Mouse (Mus musculus) limb, embryonic 13.5 days (tissue): ENCODE measurements around the gene Gata3. TPM values are rescaled to one million over a fixed set of nuclear protein-coding genes. Genes with fewer than 3 reads are reported as not detected.
A peak's percentile ranks its signal among the peaks of the same experiment; 100 is the strongest.

Source experiments
- ATAC-seq: fragments of 200-750 bp; cut with Nextera tagmentation; 2 replicates; pipeline ENCODE4 v1.8.0; 2017; ENCODE audit warnings: low read depth, moderate number of reproducible peaks, moderate TSS enrichment; ENCODE audit not compliant: low FRiP score
- H3K27ac ChIP-seq: fragments of 300-500 bp; sonication (generic); 2 replicates; pipeline ENCODE4 v1.5.1; 2015; ENCODE audit warnings: inconsistent platforms, mild to moderate bottlenecking, moderate library complexity
- H3K27me3 ChIP-seq: fragments of 300-500 bp; sonication (generic); 2 replicates; pipeline ENCODE4 v1.6.1; 2015; ENCODE audit warnings: mild to moderate bottlenecking, inconsistent platforms
- H3K36me3 ChIP-seq: fragments of 300-500 bp; sonication (generic); 2 replicates; pipeline ENCODE4 v1.6.1; 2015; ENCODE audit warnings: inconsistent platforms, mild to moderate bottlenecking, moderate library complexity
- H3K4me1 ChIP-seq: fragments of 300-500 bp; sonication (generic); 2 replicates; pipeline ENCODE4 v1.6.1; 2015; ENCODE audit warnings: inconsistent platforms
- H3K4me2 ChIP-seq: fragments of 300-500 bp; sonication (generic); replicated peaks from 2 replicates; pipeline ENCODE4 v1.6.1; 2015; ENCODE audit warnings: inconsistent platforms, mild to moderate bottlenecking, moderate library complexity
- H3K4me3 ChIP-seq: fragments of 300-500 bp; sonication (generic); 2 replicates; pipeline ENCODE4 v1.5.1; 2015; ENCODE audit warnings: moderate library complexity, mild to moderate bottlenecking, inconsistent platforms
- H3K9ac ChIP-seq: fragments of 300-500 bp; sonication (generic); 2 replicates; pipeline ENCODE4 v1.6.1; 2015; ENCODE audit warnings: mild to moderate bottlenecking, inconsistent platforms
- H3K9me3 ChIP-seq: fragments of 300-500 bp; sonication (generic); 2 replicates; pipeline ENCODE4 v1.6.1; 2016; ENCODE audit warnings: inconsistent platforms
- WGBS: fragments of 180-500 bp; shearing (Covaris S2); methylation state at CpG from one replicate; pipeline ENCODE4 v1.1.7; 2015; 5-methylcytosine and 5-hydroxymethylcytosine counted together
- polyA plus RNA-seq: library from polyadenylated mRNA; unstranded; fragments of >200 nt; fragmentation: Nextera tagmentation; extraction: Ambion mirVana; gene quantifications from 2 replicates; pipeline ENCODE4 v1.2.1, GENCODE M21; 2015

Gene Gata3
- polyA plus RNA-seq, 1 experiment from 2014 or later, result 8.9 TPM

GRCm38 (mm10) chr2:9894836-9895593 is 5.2 kb upstream of the Gata3 start:
- Histone ChIP-seq H3K4me1 (peaks cover 5% of the 10 kb centered on the region; the same call in 1 of the 2 replicates), H3K9me3 (no peaks in the 10 kb centered on the region), H3K9ac (no peak overlapping the region), H3K27ac (no peak overlapping the region), H3K27me3 (peaks cover 96% of the 10 kb centered on the region), H3K4me3 (no peak overlapping the region), H3K4me2 (no peak overlapping the region), H3K36me3 (no peaks in the 10 kb centered on the region)
- no peak for ATAC-seq
- 2% methylated on average over 19 of the region's 19 CpGs for WGBS

GRCm38 (mm10) chr2:9893272-9893953 is 3.6 kb upstream of the Gata3 start:
- Histone ChIP-seq H3K9me3 (no peaks in the 10 kb centered on the region), H3K4me1 (peaks cover 18% of the 10 kb centered on the region; the same call in 1 of the 2 replicates), H3K9ac (no peak overlapping the region), H3K4me2 (no peak overlapping the region), H3K4me3 (no peak overlapping the region), H3K36me3 (no peaks in the 10 kb centered on the region), H3K27ac (no peak overlapping the region), H3K27me3 (peaks cover 96% of the 10 kb centered on the region)
- WGBS, result 0% methylated on average over 6 of the region's 6 CpGs
- no peak for ATAC-seq

DNA sequence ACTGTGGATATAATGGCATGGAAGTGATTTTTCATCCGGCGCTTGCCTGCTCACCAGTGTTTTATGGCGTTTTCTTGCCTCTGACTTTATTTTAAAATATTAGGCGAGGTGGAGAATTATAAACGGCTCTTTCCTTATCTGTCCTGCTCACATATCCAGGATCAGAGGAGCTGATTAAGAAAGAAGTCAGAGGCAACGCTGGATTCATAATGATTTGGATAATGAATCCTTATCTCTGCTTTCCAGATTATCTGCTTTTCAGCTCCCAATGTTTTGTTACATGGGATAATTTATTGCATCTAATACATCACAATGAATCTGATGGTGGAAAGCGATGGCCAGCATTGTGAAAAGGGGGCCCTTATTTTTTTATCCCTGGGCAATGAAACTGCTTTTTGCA is 2.7 kb upstream of the Gata3 start:
- H3K9me3 ChIP-seq, result no peaks in the 10 kb centered on the region
- H3K27ac ChIP-seq, result no peak overlapping the region
- peaks cover 95% of the 10 kb centered on the region for H3K27me3 ChIP-seq
- ATAC-seq, result no peak
- no peak overlapping the region for H3K9ac ChIP-seq
- WGBS, result under 1% methylated on average over 7 of the region's 7 CpGs
- peaks cover 18% of the 10 kb centered on the region; the same call in 1 of the 2 replicates for H3K4me1 ChIP-seq
- no peak overlapping the region for H3K4me2 ChIP-seq
- no peaks in the 10 kb centered on the region for H3K36me3 ChIP-seq
- H3K4me3 ChIP-seq, result no peak overlapping the region

DNA sequence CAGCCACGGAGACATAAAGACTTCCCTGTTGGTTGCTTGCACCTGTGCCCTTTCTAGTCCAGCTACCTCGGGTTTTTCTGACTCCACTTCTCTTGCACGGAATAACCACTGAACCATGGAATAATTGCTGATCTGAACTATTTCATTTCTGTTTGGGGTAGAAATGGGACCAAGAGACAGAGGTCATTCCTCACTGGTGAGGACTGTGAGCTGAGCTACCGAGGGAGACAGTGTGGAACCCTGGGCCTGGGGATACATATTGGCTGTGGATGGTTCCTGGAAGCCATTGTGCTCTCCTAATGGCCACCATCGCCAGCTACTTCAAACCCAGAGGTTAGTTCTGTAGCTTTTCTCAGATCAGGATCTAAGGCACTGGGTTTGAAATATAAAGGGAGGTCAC is 1.1 kb upstream of the Gata3 start:
- Histone ChIP-seq H3K9me3 (no peaks in the 10 kb centered on the region), H3K4me3 (no peak overlapping the region), H3K4me1 (peaks cover 14% of the 10 kb centered on the region; the same call in 1 of the 2 replicates), H3K4me2 (no peak overlapping the region), H3K27me3 (peaks cover 95% of the 10 kb centered on the region), H3K36me3 (no peaks in the 10 kb centered on the region), H3K27ac (no peak overlapping the region), H3K9ac (no peak overlapping the region)
- 4% methylated on average over 5 of the region's 5 CpGs for WGBS
- ATAC-seq, result no peak

- Histone ChIP-seq H3K36me3 (no peaks in the 10 kb centered on the region), H3K4me2 (no peak overlapping the region), H3K9ac (no peak overlapping the region), H3K9me3 (no peaks in the 10 kb centered on the region), H3K4me3 (no peak overlapping the region), H3K4me1 (peaks cover 13% of the 10 kb centered on the region; the same call in 1 of the 2 replicates), H3K27me3 (peaks cover 95% of the 10 kb centered on the region), H3K27ac (no peak overlapping the region)
- WGBS, result 6% methylated on average over 8 of the region's 8 CpGs
- no peak for ATAC-seq
These were observed 417 bp upstream of the Gata3 start for GRCm38 (mm10) chr2:9890251-9890650.

- Histone ChIP-seq H3K36me3 (no peaks in the 10 kb centered on the region), H3K27ac (no peak within 1 kb of the TSS), H3K9me3 (no peaks in the 10 kb centered on the region), H3K4me3 (peak within 1 kb of the TSS; percentile 18), H3K9ac (no peak within 1 kb of the TSS), H3K4me2 (peak within 1 kb of the TSS; percentile 46), H3K27me3 (peaks cover 95% of the 10 kb centered on the region), H3K4me1 (peaks cover 13% of the 10 kb centered on the region; the same call in 1 of the 2 replicates)
- under 1% methylated on average over 30 of the region's 30 CpGs for WGBS
- peak; percentile 42; the same call in 1 of the 2 replicates for ATAC-seq
These were observed 752 bp downstream of the Gata3 start, which contains the start of gene 9230102O04Rik for GRCm38 (mm10) chr2:9888913-9889650. Gene 9230102O04Rik, minus strand, starts transcription at chr2:9889540.

- no peak for ATAC-seq
- no peak overlapping the region for H3K9ac ChIP-seq
- no peaks in the 10 kb centered on the region for H3K36me3 ChIP-seq
- H3K4me1 ChIP-seq, result peaks cover 25% of the 10 kb centered on the region
- WGBS, result under 1% methylated on average over 7 of the region's 7 CpGs
- peaks cover 95% of the 10 kb centered on the region for H3K27me3 ChIP-seq
- H3K4me2 ChIP-seq, result no peak overlapping the region
- no peaks in the 10 kb centered on the region for H3K9me3 ChIP-seq
- H3K27ac ChIP-seq, result no peak overlapping the region
- H3K4me3 ChIP-seq, result no peak overlapping the region
These were observed 2.2 kb downstream of the Gata3 start for GRCm38 (mm10) chr2:9887636-9888035.

- no peak for ATAC-seq
These were observed 2.8 kb downstream of the Gata3 start for GRCm38 (mm10) chr2:9886921-9887610.

GRCm38 (mm10) chr2:9886031-9886430 is 3.8 kb downstream of the Gata3 start:
- Histone ChIP-seq H3K4me3 (no peak overlapping the region), H3K9ac (no peak overlapping the region), H3K4me1 (peaks cover 41% of the 10 kb centered on the region), H3K27ac (no peak overlapping the region), H3K4me2 (no peak overlapping the region), H3K9me3 (no peaks in the 10 kb centered on the region), H3K36me3 (no peaks in the 10 kb centered on the region), H3K27me3 (peaks cover 99% of the 10 kb centered on the region)
- 14% methylated on average over 3 of the region's 3 CpGs for WGBS
- ATAC-seq, result no peak

More at GRCm38 (mm10) chr2:9886921-9887610, 2.8 kb downstream of the Gata3 start:
- Histone ChIP-seq H3K4me1 (peaks cover 30% of the 10 kb centered on the region), H3K9ac (no peak overlapping the region), H3K4me3 (no peak overlapping the region), H3K4me2 (no peak overlapping the region), H3K9me3 (no peaks in the 10 kb centered on the region), H3K27me3 (peaks cover 95% of the 10 kb centered on the region), H3K36me3 (no peaks in the 10 kb centered on the region), H3K27ac (no peak overlapping the region)
- WGBS, result 4% methylated on average over 7 of the region's 7 CpGs

DNA sequence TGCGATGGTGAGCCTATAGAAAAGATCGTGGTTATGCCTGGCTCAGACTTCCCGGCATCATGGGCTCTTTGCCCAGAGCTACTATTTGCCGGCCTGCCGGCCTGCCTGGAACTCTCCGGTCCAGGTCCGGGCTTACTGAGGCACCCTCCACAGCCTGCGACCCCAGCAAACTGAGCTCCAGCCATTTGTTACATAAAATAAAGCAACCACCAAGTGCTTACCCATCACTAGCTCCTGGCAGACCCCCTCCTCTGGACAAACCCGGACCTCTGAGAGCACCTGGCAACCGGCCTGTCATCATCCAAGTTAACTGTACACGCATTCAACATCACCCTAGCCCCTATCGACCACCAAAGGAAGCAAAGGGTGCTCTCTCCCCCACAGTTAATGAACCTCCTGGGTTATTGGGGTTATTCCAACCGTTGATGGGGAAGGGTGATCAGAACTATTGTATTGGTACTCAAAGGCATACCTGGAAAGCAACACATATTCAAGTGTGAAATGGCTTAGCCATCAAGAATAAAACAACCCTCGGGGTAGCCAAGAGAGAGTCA is 4.5 kb downstream of the Gata3 start:
- Histone ChIP-seq H3K27me3 (peaks cover 99% of the 10 kb centered on the region), H3K4me3 (no peak overlapping the region), H3K4me2 (no peak overlapping the region), H3K36me3 (no peaks in the 10 kb centered on the region), H3K9ac (no peak overlapping the region), H3K4me1 (peaks cover 45% of the 10 kb centered on the region), H3K27ac (no peak overlapping the region), H3K9me3 (no peaks in the 10 kb centered on the region)
- WGBS, result 4% methylated on average over 14 of the region's 14 CpGs
- ATAC-seq, result no peak

DNA sequence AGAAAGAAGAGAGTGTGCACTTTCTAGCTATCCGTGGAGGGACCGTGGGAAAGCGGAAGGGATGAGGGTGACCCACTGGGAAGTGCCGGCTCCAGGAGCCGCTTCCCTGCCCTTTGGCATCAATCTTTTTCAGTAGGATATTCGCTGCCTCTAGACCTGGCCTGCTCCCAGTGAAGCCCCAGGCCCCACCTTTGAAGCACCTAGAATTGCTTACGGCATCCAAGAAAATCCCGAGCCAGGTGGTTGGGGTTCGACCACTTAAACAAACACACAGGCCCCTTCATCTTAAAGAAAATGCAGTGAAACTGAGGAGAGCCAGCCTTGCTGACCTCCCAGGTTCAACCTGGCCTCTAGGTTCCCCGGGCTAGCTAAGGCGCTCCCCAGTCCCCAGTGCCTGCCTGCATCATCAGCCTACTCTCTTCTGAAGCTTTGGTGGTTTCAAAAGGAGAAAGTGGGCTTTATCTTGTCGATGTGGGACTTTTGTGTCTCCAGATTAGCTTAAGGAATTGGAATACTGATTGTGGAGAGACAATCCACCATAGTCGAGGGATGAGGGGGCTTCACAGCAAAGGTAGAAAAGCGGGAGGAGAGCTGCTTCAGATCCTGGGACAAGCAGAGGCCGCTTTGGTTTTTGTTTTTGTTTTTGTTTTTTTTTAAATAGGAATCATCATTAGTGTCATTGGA is 5.2 kb downstream of the Gata3 start:
- Histone ChIP-seq H3K9ac (no peak overlapping the region), H3K4me3 (no peak overlapping the region), H3K4me1 (peaks cover 44% of the 10 kb centered on the region), H3K4me2 (peak overlapping the region; percentile 64; the same call in 1 of the 2 replicates), H3K27me3 (peaks cover 99% of the 10 kb centered on the region), H3K36me3 (no peaks in the 10 kb centered on the region), H3K9me3 (no peaks in the 10 kb centered on the region), H3K27ac (no peak overlapping the region)
- WGBS, result 5% methylated on average over 15 of the region's 15 CpGs
- no peak for ATAC-seq
